ENCODE assay signal across 7 mouse cellular contexts in genomic region chr17:5150660-5151063, GRCm38 (mm10).
DNase-seq lines count a peak whose midpoint lies in the region; ATAC-seq and TF ChIP-seq lines count a peak whose summit lies in the region.

No protein-coding gene starts in this region.

- H3K4me3 ChIP-seq in limb, embryonic 14.5 days (replicated peaks; ENCODE audit: low read length), result no peak overlapping the region
- H3K4me3 ChIP-seq in limb, embryonic 10.5 days, result no peak overlapping the region
- no peak overlapping the region for H3K4me3 ChIP-seq in heart, embryonic 14.5 days (ENCODE audit: control insufficient read depth in 1 of 2, insufficient read depth in 1 of 2, low read depth in 1 of 2, low read length in 2 of 2)
- no peak overlapping the region for H3K4me3 ChIP-seq in neural tube, embryonic 15.5 days (replicated peaks)

- no peak for DNase-seq in limb, embryonic 14.5 days (ENCODE audit: low spot score)
- no peak for DNase-seq in limb, embryonic 10.5 days (ENCODE audit: low spot score)
- peak; percentile 31 for DNase-seq in c-Kit-positive CD71-negative TER-119-negative erythroid progenitor cells, embryonic 14.5 days (ENCODE audit: low read depth)
- DNase-seq in T-cell, adult 2 months (ENCODE audit: low spot score), result no peak

- no peak overlapping the region for H3K9ac ChIP-seq in limb, embryonic 14.5 days (ENCODE audit: low read depth, low read length, severe bottlenecking)
- H3K9ac ChIP-seq in heart, embryonic 14.5 days (ENCODE audit: low read length), result 0 out of 2 replicates have a peak overlapping the region, but pooled peaks have one; percentile 30
- no peak overlapping the region for H3K9ac ChIP-seq in neural tube, embryonic 15.5 days (replicated peaks)

- no peak for TF ChIP-seq POLR2A in limb, embryonic 14.5 days (IDR thresholded peaks at IDR 0.05; ENCODE audit: borderline replicate concordance, extremely low read depth, insufficient read depth, insufficient read length)

- WGBS in limb, embryonic 14.5 days, result 52% methylated on average over 7 of the region's 7 CpGs
- WGBS in limb, embryonic 10.5 days, result 62% methylated on average over 7 of the region's 7 CpGs
- 31% methylated on average over 7 of the region's 7 CpGs for WGBS in heart, embryonic 14.5 days
- WGBS in neural tube, embryonic 15.5 days, result 57% methylated on average over 7 of the region's 7 CpGs

- no peaks in the 10 kb centered on the region for H3K9me3 ChIP-seq in limb, embryonic 14.5 days (ENCODE audit: control insufficient read depth, low read length)
- H3K9me3 ChIP-seq in limb, embryonic 10.5 days (replicated peaks), result no peaks in the 10 kb centered on the region
- H3K9me3 ChIP-seq in heart, embryonic 14.5 days (ENCODE audit: control insufficient read depth, low read length), result no peaks in the 10 kb centered on the region
- H3K9me3 ChIP-seq in neural tube, embryonic 15.5 days (replicated peaks), result no peaks in the 10 kb centered on the region

- H3K4me2 ChIP-seq in limb, embryonic 14.5 days (replicated peaks; ENCODE audit: low read depth, low read length, severe bottlenecking), result no peak overlapping the region
- 0 out of 2 replicates have a peak overlapping the region, but pooled peaks have one; percentile 7 for H3K4me2 ChIP-seq in heart, embryonic 14.5 days (ENCODE audit: low read length)
- H3K4me2 ChIP-seq in neural tube, embryonic 15.5 days, result no peak overlapping the region

- no peaks in the 10 kb centered on the region for H3K36me3 ChIP-seq in limb, embryonic 14.5 days (ENCODE audit: control insufficient read depth, insufficient read depth, low read length)
- no peaks in the 10 kb centered on the region for H3K36me3 ChIP-seq in limb, embryonic 10.5 days
- H3K36me3 ChIP-seq in heart, embryonic 14.5 days (ENCODE audit: control insufficient read depth, insufficient read depth, low read length), result no peaks in the 10 kb centered on the region
- H3K36me3 ChIP-seq in neural tube, embryonic 15.5 days, result no peaks in the 10 kb centered on the region

- no peak overlapping the region for H3K27ac ChIP-seq in limb, embryonic 14.5 days (replicated peaks; ENCODE audit: low read depth, low read length)
- H3K27ac ChIP-seq in limb, embryonic 10.5 days, result no peak overlapping the region
- H3K27ac ChIP-seq in heart, embryonic 14.5 days (replicated peaks in 1 of 2; ENCODE audit: control insufficient read depth in 1 of 2, insufficient read depth in 1 of 2, low read depth in 2 of 2, low read length in 2 of 2), result peak overlapping the region; percentile 4 to 44; a peak in 2 of 4 replicates
- 0 out of 2 replicates have a peak overlapping the region, but pooled peaks have one; percentile 28 for H3K27ac ChIP-seq in neural tube, embryonic 15.5 days (replicated peaks)

- ATAC-seq in limb, embryonic 14.5 days (ENCODE audit: low FRiP score, low read depth), result peak; percentile 44; the same call in 1 of the 2 replicates
- peak; percentile 80 for ATAC-seq in heart, embryonic 14.5 days (ENCODE audit: insufficient number of reproducible peaks, insufficient read depth, low FRiP score, low read depth)
- ATAC-seq in neural tube, embryonic 15.5 days (ENCODE audit: low FRiP score), result peak; percentile 41; the same call in 1 of the 2 replicates
- ATAC-seq in megakaryocyte-erythroid progenitor cell, adult 5-6 weeks (replicated peaks; ENCODE audit: low FRiP score, low TSS enrichment, poor library complexity, severe bottlenecking), result no peak

- H3K4me1 ChIP-seq in limb, embryonic 14.5 days (ENCODE audit: control insufficient read depth, insufficient read depth, low read length), result peaks cover 9% of the 10 kb centered on the region; the same call in 1 of the 2 replicates
- peaks cover 5% of the 10 kb centered on the region for H3K4me1 ChIP-seq in limb, embryonic 10.5 days
- peaks cover 4 to 8% of the 10 kb centered on the region in 2 experiments for H3K4me1 ChIP-seq in heart, embryonic 14.5 days (ENCODE audit: control insufficient read depth in 2 of 2, insufficient read depth in 2 of 2, low read length in 2 of 2)
- H3K4me1 ChIP-seq in neural tube, embryonic 15.5 days, result peaks cover 26% of the 10 kb centered on the region

- no peaks in the 10 kb centered on the region for H3K27me3 ChIP-seq in limb, embryonic 14.5 days (ENCODE audit: control insufficient read depth, insufficient read depth, low read length)
- H3K27me3 ChIP-seq in limb, embryonic 10.5 days (ENCODE audit: low read depth, poor library complexity, severe bottlenecking), result no peaks in the 10 kb centered on the region
- no peaks in the 10 kb centered on the region for H3K27me3 ChIP-seq in heart, embryonic 14.5 days (ENCODE audit: control insufficient read depth, insufficient read depth, low read length)
- no peaks in the 10 kb centered on the region for H3K27me3 ChIP-seq in neural tube, embryonic 15.5 days (replicated peaks)

Comparison
In these comparisons a context has a peak if more than half of its experiments do, and no peak if none do; other contexts are left out.
1. H3K27ac ChIP-seq: peak in heart, embryonic 14.5 days (2 of 2) and neural tube, embryonic 15.5 days (single experiment); none in limb, embryonic 14.5 days (single experiment) and limb, embryonic 10.5 days (single experiment).